Mouse (Mus musculus) gastrocnemius, adult 8-10 months (tissue): ENCODE results near the gene Vps13d. TPM values are rescaled to one million over a fixed set of nuclear protein-coding genes. Genes with fewer than 3 reads are reported as not detected.

Source experiments
- DNase-seq, 2 experiments: peaks; one replicate each; pipeline ENCODE4 v3.0.0; 2022; ENCODE audit warnings: low spot score in 2 of 2
- total RNA-seq, 4 experiments: library from RNA; stranded (reverse); gene quantifications; 2 replicates each; pipeline ENCODE4 v1.2.4; 2022

Gene Vps13d
- total RNA-seq, 4 experiments from 2014 or later: 32.5 to 42.0 (median 36.7) TPM

- DNase-seq: no peak
Observed at GRCm38 (mm10) chr4:145097974-145098373, 96.8 kb downstream of the Vps13d start.

- no peak for DNase-seq
Observed at GRCm38 (mm10) chr4:145096481-145097039, 98.2 kb downstream of the Vps13d start.

- DNase-seq: no peak
Observed at GRCm38 (mm10) chr4:145086509-145086908, 108.3 kb downstream of the Vps13d start.

- no peak for DNase-seq
Observed at GRCm38 (mm10) chr4:145079324-145079723, 115.5 kb downstream of the Vps13d start.

- DNase-seq: no peak
Observed at GRCm38 (mm10) chr4:145074276-145074675, 120.5 kb downstream of the Vps13d start.

- no peak for DNase-seq
Observed at GRCm38 (mm10) chr4:145073728-145074127, 121.1 kb downstream of the Vps13d start.

GRCm38 (mm10) chr4:145071942-145072341 is 122.9 kb downstream of the Vps13d start:
- no peak for DNase-seq

GRCm38 (mm10) chr4:145067019-145067680 is 127.7 kb downstream of the Vps13d start:
- DNase-seq: no peak

- no peak for DNase-seq
Observed at GRCm38 (mm10) chr4:145066336-145067018, 128.3 kb downstream of the Vps13d start.

- no peak for DNase-seq
Observed at GRCm38 (mm10) chr4:145058749-145059442, 135.9 kb downstream of the Vps13d start.

GRCm38 (mm10) chr4:145056346-145056745 is 138.5 kb downstream of the Vps13d start:
- DNase-seq: no peak

GRCm38 (mm10) chr4:145055792-145056191 is 139.0 kb downstream of the Vps13d start:
- no peak for DNase-seq

- DNase-seq: no peak
Observed at GRCm38 (mm10) chr4:145054369-145054768, 140.4 kb downstream of the Vps13d start.

GRCm38 (mm10) chr4:145052697-145053096 is 142.1 kb downstream of the Vps13d start:
- no peak for DNase-seq

GRCm38 (mm10) chr4:145052282-145052681 is 142.5 kb downstream of the Vps13d start:
- DNase-seq: no peak

- DNase-seq: no peak
Observed at GRCm38 (mm10) chr4:145051209-145051969, 143.4 kb downstream of the Vps13d start.

GRCm38 (mm10) chr4:145050518-145051208 is 144.1 kb downstream of the Vps13d start:
- DNase-seq: no peak

GRCm38 (mm10) chr4:145047964-145048363 is 146.8 kb downstream of the Vps13d start:
- no peak for DNase-seq

GRCm38 (mm10) chr4:145046032-145046401 is 148.8 kb downstream of the Vps13d start:
- no peak for DNase-seq

GRCm38 (mm10) chr4:145045312-145046031 is 149.3 kb downstream of the Vps13d start:
- DNase-seq: no peak
